Mouse (Mus musculus) frontal cortex, postnatal 36 days (tissue): ENCODE measurements at regions not wholly inside any gene's neighbourhood (a gene's known extent, or its start where the extent isn't known, plus 50 kb on each side); places are given as distances from the start of the nearest gene placed in this dataset.

Experiments used
- DNase-seq, 2 experiments: peaks; one replicate each; pipeline ENCODE4 v3.0.0; 2022; ENCODE audit warnings: low spot score in 2 of 2

DNA sequence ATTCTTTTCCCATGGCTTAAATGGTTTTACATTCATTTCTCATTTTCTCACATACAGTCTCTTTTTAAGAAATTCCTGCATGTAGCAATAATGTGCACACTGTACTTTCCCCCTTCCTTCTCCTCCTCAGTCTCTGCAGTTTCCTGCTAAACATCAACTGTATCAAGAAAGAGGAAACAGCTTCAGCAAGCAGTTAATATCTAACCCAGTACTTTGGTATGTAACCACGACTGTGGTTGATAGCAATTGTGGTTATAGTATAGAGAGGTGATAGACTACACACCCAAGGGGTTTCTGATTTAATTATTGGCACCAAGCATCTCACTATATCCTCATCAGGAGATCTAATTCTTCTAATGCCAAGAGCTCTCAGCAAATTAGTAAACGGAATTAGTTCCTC, 52.8 kb upstream of the Eci2 start:
- DNase-seq, result no peak

DNA sequence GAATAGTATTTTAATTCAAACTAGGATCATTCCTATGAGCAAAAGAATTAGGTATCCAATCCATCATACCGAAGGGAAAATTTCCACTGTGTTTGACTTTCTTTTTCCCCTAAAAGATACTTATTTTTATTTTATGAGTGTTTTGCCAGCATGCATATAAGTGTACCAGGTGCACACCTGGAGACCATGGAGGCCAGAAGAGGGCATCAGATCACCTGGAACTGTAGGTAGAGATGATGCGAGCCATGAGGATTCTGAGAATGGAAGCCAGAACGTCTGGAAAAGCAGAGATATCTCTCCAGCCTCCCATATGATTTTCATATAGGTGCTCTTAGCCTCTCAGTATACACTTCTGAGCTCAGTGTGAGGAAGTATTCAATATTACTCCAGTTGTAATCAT, 58.5 kb upstream of the Eci2 start:
- no peak for DNase-seq

DNA sequence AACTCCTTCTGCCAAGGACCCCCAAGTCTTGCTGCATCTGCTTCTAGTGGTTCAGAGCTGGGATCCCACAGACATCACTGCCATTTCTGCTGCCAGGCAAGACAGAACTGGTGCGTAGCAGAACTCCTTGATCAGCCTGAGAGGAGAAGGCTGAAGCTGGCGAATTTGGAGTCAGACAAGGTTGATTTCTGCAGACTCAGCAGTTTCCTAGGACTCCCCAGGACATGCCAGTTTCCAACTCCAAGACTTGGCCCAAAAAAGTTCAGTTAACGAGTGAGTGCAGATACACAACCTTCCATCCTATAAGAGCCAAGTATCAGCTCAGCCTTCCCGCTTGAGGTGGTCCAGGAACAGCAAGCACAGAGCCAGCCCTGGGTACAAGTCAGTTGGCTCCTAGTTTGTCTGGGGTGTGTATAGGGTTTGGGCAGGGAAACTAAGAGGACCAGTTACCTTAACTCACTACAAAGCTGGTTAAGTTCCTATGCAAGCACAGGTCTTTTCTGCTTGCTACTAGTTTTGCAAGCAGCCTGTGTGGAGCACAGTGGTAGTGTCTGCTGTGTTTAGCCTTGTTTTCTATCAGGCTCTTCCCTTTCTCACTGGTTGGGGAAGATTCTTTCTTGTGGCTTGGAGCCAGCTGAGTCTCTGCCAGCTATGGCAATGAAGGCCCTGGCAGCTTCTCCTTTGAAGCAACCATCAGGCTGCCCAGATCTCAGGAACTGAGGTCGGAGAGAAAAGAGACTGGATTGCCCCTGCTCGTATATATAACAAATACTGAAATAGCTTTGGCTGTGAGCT, 60.5 kb upstream of the Eci2 start:
- peak; percentile 32 to 47 for DNase-seq

DNA sequence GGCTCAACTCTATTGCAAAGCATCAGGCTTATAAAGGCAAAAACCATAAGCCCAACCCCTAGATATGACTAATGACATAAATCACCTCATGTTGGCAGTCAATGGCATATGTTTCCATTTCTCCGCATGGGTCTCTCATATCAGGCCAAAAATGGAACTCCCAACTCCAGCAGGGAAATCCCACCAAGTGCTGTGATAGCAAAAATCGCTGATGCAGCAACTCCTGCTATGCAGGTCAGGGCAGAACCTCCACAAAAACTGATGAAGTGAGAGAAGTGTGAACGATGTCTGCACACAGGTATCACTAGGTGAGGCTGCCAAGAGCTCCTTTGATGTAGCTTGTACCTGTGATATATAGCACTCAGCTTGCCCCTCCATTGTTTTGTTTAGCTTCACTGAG, 64.3 kb upstream of the Eci2 start:
- no peak for DNase-seq

DNA sequence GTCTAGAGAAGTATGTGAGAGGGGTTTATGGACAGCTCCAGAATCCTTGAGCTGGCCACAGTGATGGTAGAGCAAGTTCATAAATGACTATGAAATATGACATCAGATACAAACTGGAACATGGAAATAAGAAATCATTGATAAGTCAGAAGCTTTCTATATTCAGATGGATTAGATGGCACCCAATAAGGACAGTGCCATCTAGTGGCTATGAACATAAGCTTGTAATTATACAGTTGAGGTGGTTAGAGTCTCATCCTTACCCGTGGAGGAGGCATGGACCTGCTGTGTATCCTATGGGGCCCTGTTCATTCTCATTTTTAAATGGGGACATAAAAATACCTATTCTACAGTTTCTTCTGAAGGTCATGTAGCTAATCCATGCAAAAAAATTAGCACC, 92.9 kb upstream of the Eci2 start:
- no peak for DNase-seq

DNA sequence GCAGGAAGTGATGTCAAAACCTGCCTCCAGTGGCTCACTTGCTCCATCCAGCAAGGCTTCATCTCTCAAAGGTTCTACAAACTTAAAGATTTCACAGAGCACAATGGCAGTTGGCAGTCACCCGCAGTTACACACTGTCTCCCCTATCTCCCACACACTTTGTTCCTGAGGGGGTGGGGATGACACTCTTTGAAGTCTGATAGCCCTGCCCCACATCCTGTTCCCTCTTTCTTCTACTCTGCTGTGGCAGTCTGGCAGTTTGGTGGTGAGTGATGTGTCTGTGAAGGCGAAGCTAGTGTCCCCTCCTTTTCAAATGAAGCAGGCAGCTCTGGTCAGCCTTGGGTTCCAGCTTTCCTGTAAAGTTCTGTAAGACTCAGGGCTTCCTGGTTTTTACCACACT, 102.6 kb upstream of the Eci2 start:
- peak in 1 of 2 experiments; percentile 10 for DNase-seq

DNA sequence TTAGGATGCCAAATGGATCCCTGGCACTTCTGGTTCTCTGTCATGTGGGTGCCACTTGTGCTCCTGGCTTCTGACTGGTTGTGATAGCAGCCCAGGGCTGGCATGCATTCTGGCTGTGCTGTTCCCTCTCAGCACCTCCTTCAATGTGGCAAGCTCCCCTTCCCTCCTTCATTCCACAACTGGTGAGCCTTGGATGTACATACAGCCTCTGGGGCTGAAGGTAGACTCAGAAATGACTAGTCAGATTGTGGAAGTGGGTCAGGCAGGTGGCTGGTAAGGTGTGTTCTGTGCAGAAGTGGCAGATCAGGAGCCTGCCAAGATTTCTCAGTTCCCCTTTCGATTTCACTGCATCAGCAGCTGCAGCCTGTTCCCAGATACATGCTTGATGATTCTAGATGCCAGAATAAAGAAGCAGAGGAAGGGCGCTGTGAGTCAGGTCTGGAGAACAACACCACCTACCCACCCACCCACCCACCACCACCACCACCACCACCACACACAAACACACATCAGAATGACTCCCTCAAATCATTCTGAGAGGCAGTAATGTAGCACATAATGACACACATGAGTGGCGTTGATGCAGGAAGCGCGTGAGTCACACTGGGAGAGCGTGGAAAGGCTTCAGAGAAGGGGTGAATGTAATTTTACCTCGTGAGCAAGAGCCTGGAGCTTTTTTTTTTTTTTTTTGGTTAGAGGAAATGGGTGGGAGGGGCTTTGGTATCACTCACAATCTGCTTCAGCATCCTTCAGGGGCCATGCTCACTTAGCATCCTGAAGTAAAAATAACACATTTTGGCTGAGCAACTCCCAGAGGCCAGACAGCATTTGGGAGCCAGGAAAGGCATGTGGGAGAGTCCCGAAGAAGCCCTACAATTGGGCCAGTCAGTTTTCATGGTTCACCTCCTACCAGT, 104.6 kb upstream of the Eci2 start:
- DNase-seq, result peak; percentile 60 to 65

DNA sequence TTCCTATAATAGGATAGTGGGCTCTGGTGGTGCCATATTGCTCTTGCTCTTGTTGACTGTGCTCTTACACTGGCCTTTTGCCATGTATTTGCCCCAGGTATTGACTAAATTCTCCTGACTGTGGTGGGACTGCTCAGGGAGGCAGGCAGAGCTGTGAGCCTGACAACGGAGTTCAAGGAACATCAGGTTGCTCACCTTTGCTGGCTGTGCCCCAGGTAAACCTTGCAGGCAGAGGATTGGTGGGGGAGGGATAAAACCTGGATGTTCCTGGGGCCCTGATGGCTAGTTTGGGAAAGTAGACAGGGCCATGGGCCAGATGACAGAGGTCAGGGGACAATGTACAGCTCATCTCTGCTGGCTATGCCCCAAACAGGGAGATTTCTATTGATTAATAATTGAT, 124.7 kb upstream of the Eci2 start:
- no peak for DNase-seq

DNA sequence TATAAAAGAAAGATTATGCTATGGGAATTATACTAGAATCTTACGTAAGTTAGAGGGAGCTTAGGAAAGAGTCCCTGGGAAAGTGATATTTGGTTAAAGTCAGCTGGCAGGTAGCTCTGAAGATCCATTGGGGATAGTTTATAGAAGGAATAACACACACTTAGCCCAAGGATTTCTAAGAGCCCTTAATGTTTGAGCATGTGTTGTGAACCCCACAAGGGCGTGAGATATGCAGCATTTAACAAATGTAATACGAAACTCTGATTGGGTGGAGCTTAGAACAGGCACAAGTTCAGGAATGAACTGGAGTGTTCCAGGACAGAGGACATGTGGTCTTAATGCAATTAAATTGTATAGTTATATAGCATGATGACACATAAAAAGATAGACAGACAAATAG, 132.6 kb upstream of the Eci2 start:
- no peak for DNase-seq

DNA sequence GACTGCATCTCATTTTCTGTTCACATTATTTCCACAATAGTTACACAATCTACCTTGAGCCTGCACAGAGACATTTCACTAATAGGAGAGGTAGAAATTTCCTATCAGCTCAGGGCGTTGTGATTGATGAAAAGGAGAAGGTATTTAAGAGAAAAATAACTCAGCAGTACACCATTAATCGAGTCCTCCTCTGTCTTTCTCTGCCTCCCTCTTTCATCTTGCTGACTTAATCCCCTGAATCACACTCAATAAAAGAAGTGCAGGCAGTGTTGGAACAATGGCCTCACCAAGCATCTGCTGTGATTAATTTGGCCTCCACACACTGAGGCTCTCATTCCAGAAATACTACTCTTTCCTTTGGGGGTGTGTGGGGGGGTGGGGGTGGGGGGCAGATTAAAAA, 133.9 kb upstream of the Eci2 start:
- no peak for DNase-seq

DNA sequence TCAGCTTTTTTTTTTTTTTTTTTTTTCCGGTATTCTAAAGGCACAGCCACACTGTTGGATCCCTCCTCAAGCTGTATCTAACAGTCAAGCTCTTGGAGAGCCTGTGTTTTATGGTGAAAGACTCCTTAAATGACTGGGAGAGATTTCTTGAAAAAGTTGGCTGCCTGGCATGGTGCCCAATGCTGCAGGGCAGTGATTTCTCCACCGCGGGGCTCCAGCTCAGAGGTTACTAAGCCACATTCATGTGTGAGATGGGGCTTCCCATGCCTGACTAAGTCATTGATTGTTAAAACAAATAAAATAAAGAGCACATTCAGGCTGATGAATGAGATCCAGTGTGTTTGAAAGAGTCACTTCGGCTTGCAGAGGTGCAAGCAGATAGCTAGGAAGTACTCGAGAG, 139.2 kb upstream of the Eci2 start:
- no peak for DNase-seq

DNA sequence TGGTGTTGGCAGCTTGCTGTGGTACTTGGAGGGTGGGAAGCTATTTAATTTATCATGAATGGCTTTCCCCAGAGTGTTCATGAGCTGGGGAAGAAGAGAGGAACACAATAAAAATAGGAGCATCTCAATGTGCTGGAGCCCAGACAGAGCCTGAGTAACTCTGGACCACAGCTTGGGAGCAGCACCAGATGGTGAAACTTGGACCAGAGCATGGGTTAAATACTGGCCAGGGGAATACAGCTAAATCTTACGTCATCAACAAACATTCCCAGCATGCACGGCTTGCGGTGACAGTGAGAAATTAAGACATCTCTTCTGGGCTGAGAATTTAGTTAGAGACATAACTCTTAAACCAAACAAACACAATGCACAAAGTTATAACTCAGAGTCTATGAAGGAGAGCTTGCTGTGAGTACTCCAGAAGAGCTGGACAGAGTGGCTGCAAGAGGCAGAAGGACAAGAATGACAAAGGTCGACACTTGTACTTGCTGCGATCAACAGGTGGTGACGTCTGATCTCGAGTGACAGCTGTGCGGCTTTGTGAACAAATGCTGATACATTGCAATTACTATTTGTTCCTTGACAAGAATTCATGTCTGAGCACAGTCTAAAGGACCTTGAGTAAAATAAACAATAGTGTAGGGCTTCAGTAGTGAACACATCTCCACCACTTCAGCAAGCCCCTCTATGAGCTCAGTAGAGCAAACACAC, 140.1 kb upstream of the Eci2 start:
- DNase-seq, result no peak

DNA sequence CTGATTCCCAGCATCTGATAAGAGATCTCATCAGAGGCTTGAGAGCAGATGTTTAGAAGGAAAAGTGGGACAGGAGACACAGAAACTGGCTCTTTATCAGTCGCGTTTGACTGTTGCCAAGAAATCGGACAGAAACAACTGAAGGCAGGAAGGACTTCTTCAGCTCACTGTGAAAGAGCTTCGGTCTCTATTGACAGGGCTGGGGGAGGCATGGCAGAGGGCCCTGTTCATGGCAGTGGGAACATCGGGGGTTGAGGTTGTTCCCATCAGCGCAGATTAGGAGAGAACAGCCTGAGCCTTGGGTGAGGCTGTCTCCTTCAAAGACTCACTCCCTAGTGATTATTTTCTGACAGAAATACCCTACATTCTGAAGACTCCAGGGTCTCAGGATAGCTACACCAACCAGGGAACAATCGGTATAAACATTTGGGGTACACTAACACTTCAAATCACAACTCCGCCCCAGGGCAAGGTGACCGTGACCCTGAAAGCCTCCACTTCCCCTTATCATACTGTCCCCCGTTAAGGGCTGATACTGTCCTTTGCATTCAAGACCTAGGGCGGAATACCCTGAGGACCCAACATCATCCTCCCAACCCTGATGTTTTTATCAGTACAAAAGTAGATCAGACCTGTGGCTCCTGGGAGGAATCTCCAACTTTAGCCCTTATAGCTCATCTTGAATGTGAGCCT, 144.8 kb upstream of the Eci2 start:
- no peak for DNase-seq

DNA sequence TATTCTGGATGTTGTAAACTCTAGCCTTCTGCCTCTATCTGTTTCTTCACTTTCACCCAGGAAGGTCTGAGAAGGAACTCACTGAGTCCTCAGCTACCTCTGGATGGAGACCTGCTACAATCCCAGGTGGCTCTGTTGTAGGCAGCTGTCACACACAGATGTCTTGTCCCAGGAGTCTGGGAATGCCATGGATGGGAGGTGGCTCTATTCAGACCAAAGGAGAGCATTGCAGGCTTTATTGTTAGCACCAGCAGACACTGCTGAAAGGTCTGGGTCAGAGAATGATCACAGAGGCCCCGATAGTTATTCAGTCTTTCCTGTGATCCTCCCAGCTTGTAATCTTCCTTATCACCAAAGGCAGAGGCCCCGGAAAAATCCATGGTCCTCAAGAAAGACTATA, 146.6 kb upstream of the Eci2 start:
- DNase-seq, result no peak

DNA sequence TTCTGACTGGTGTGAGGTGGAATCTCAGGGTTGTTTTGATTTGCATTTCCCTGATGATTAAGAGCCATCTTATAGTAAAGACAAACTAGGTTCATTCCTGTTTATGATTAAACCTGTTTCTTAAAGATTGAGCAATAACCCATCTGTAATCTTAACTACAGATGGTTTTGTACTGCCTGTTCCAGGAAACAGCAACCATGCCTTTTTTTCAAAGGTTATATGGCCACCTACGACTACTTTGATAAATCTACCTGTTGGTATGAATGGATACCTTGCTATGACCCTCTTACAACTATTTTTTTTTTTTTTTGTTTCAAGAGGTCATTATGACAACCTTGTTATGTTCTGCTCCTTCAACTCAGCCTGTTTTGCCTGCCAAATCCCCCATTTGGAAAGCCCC, 148.7 kb upstream of the Eci2 start:
- DNase-seq, result no peak

DNA sequence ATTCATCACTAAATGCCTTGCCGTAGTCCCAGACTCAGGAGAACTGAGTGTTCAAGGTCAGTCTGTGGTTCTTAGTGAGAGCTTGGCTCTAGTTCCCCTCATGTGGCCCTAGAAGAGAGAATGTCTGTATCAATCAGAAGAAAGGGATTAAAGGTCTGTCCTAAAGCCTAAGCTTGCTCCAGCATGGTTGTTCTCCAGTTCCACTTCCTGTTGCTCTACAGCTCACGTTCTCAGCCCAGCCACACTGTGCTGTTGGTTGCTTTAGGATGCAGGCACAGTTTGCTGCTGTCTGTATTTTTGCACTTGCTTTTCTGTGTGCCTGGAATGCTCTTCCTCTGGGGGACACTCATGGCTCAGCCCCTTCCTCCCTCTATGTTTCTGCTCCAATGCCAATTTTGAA, 150.4 kb upstream of the Eci2 start:
- no peak for DNase-seq

DNA sequence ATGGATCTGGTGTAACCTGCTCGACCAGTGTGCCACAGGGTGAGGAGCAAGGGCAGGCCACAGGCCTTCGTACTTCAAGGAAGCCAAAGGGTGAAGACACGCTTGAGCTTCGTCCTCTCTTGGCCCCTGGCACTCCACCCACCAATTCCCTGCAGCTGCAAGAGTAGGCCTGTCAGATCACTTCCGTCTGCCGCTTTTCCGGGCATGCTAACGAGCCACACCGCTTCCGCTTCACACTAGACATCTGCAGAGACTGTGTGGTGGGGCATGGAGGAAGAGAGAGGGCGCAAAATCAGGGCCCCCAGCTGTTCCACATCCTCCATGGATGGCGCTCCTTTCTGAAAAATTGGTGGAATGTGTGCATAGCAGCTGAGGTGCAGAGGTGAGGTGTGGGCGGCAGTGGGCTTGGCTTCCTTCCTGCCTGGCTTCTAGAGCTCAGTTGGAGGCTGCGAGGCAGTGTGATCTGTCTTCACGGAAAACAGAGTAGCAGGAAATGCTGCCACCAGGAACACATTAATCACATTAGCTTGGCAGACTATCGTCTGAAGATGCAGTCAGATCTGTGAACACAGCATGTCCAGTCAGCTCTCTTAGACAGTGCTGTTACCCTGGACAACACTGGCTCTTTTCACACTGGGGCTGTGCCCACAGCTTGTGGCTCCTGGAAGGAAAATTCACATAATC, 162.3 kb upstream of the Eci2 start:
- peak; percentile 34 to 44 for DNase-seq

DNA sequence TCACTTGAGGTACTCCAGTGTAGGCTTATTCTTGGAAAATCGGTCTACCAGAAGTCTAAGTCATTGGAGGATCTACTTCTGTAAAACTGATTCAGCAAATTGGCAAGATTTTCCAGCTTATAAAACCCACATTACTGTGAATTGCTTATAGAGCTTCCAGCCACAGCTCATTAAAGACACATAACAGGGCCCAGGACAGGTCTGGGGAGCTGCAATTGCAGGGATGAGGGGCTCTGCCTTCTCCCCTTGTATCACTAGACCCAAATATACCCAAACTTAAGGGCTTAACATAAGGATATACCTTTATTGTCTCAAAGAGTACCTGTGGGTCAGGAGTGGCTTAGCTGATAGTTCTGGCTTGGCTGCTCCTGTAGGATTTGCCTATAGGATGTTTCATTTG, 175.2 kb upstream of the Eci2 start:
- DNase-seq, result no peak

DNA sequence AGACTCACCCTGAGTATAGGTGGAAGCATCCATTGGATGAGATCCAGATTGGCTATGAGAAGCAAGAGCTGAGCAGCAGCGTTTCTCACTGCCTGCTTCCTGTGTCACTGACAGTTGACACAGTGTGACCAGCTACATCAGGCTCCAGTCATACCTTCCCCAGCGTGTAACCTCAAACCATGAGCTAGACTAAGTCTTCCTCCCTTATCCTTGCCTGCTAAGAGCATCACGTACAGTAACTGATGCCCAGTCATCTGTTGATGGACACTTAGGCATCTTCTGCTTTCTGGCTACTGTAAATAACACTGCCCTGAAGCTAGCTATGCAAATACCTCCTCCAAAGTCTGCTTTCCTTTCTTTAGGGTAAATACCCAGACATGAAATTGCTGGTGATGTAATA, 181.4 kb upstream of the Eci2 start:
- no peak for DNase-seq

DNA sequence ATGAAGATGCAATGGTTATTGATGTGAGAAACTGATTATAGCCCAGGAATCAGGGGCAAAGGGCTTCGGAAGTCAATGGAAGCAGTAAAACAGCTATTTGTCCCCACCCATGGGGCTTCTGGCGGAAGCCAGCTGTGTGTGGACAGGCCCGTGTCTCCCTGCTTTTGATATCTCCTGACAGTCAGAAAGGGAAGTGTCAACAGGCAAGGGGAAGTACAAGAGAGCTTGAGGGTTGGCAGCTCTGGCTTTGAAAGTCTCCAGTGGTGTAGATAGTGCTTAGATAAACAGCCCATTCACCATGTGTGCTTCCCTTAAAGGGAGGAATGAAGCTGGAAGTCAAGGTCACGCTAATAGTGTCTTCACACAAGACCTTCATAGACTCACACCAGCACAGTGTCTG, 182.7 kb upstream of the Eci2 start:
- DNase-seq, result no peak

DNA sequence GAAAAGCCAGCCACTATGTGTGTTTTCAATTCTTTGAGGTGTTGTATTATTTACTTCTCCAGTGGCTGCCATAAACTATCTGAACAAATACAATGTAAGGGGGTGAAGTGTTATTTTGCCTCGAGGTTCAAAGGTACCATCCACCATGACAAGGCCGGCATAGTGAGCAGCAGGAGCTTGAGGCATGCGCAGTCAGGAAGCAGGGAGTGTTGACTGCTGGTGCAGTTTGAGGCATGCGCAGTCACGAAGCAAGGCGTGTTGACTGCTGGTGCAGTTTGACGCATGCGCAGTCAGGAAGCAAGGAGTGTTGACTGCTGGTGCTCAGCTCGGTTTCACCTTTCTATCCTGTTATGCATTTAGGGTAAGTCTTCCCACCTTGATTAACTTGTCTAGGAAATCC, 184.9 kb upstream of the Eci2 start:
- DNase-seq, result no peak
